Mouse (Mus musculus) c-Kit-negative CD71-positive TER-119-positive erythroid progenitor cells, embryonic 14.5 days (primary cell): Measurements from ENCODE around the gene Ptpn3.

Source experiments
- DNase-seq: peaks from one replicate; pipeline ENCODE4 v3.0.0-alpha.2; 2013; ENCODE audit warnings: low read depth, low spot score

Gene Ptpn3

GRCm38 (mm10) chr4:57168277-57168676 lies 133.4 kb downstream of the Ptpn3 start:
- DNase-seq, result no peak

- DNase-seq, result peak; percentile 37
These were observed 134.4 kb downstream of the Ptpn3 start for GRCm38 (mm10) chr4:57166922-57167870.

GRCm38 (mm10) chr4:57165654-57166053 lies 136.0 kb downstream of the Ptpn3 start:
- no peak for DNase-seq

GRCm38 (mm10) chr4:57164578-57165210 lies 136.9 kb downstream of the Ptpn3 start:
- no peak for DNase-seq

GRCm38 (mm10) chr4:57162789-57163722 lies 138.6 kb downstream of the Ptpn3 start:
- no peak for DNase-seq

- DNase-seq, result no peak
These were observed 141.1 kb downstream of the Ptpn3 start for GRCm38 (mm10) chr4:57160571-57160970.

- no peak for DNase-seq
These were observed 145.0 kb downstream of the Ptpn3 start for GRCm38 (mm10) chr4:57156549-57157169.

GRCm38 (mm10) chr4:57153838-57154237 lies 147.8 kb downstream of the Ptpn3 start:
- DNase-seq, result peak; percentile 43

GRCm38 (mm10) chr4:57153068-57153835 lies 148.4 kb downstream of the Ptpn3 start:
- peak; percentile 80 for DNase-seq

GRCm38 (mm10) chr4:57148182-57148581 lies 153.5 kb downstream of the Ptpn3 start:
- no peak for DNase-seq

- DNase-seq, result no peak
These were observed 158.4 kb downstream of the Ptpn3 start, which contains the start of gene Epb41l4b for GRCm38 (mm10) chr4:57143026-57143937. Gene Epb41l4b, minus strand, starts transcription at chr4:57143437.

- DNase-seq, result no peak
These were observed 159.1 kb downstream of the Ptpn3 start for GRCm38 (mm10) chr4:57142374-57143025.

GRCm38 (mm10) chr4:57141908-57142361 lies 159.7 kb downstream of the Ptpn3 start:
- DNase-seq, result no peak

- no peak for DNase-seq
These were observed 160.5 kb downstream of the Ptpn3 start for GRCm38 (mm10) chr4:57140992-57141717.
